Mouse (Mus musculus): ENCODE data around the gene Atp8a2. TPM values are rescaled to one million over a fixed set of nuclear protein-coding genes. Genes with fewer than 3 reads are reported as not detected.

The Atp8a2 gene
- total RNA-seq, 2 experiments from 2014 or later = 4.1 to 6.3 TPM

DNA sequence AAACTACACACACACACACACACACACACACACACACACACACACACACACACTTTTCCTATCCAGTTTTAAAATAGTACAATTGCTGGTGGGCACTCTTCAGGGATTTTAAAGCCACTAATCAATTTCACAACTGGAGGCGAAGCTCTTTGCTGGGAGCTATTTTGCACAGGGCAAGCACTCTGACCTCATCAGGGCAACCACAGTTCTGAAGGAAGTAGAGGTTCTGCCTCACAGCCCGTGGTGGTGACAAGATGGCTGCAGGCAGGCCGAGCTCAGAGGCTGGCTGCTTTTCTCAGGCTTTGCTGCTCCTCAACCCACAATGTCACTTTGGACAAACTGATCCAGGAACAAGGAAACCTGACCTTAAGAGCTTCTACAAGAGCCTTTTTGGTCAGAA is 590.0 kb downstream of the Atp8a2 start:
- no peak for DNase-seq

GRCm38 (mm10) chr14:59605671-59606353 is 591.2 kb downstream of the Atp8a2 start:
- peak; percentile 39 to 87 for DNase-seq

DNA sequence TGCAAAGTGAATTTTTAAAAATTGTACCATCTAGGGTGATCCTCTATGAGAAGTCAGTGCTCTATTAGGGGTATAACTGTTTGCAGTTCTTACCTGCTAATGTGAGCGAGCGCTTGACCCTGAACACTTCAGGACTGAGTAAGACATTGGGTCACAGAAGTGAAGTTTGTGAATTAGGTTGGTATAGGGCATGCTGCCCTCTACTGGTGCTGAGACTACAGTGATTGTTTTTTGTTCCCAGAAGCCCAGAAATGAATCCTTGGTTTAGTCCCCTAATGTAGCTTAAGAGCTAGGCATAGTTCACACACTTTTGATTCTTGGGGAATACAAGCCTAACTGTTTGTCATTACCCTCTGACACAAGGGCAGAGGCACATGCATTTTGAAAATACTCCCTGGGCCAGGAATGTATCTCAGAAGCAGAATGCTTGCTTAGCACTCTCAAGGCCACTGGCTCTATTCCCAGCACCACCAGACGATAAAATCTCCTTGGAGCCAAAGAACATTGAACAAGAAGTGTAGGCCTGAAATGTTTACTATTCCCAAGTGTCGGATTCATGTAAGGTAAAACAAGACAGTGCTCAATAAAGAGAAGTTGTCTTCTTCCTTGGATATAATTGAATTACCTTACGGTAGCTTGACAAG is 592.9 kb downstream of the Atp8a2 start:
- DNase-seq = peak in 1 of 2 experiments; percentile 45

DNA sequence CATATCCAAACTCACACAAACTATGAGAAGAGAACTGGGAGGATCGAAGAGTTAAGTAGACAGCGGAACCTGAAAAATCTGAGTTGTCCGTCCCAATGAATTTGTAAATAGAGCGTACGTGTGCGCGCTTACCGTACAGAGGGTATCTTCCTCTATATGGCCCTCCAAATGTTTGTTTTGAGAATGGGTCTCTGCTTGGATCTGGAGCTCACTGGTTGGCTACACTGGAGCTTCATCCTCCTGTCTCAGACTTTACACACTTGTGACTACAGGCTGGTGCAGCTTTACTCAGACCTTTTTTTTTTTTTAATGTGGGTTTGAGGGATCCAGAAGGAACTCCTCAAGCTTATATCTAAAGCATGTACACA is 598.7 kb downstream of the Atp8a2 start:
- no peak for DNase-seq

- peak; percentile 95 to 100 for DNase-seq
Observed at GRCm38 (mm10) chr14:59597398-59598259, 599.4 kb downstream of the Atp8a2 start, which contains the start of gene Cdadc1. Gene Cdadc1 (minus strand): TSS chr14:59597959.

DNA sequence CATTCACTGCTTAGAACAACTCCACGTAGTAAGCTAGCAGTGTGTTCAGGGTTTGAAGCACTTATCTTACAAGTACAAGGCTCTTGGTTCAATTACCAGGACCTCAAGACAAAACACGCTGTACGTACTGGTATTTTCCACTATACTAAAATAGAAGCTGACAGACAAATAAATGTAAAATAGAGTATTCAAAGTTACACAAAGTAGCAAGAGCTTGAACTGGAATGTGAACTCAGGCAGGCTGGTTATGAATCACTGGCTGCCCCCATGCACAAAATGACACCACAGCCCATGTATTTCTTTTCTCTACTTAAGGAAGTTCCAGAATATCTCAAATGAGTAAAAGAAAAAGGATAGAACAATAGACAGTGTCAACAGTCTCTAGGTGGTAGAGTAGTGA is 602.0 kb downstream of the Atp8a2 start:
- no peak for DNase-seq

GRCm38 (mm10) chr14:59592593-59592992 is 604.4 kb downstream of the Atp8a2 start:
- no peak for DNase-seq

DNA sequence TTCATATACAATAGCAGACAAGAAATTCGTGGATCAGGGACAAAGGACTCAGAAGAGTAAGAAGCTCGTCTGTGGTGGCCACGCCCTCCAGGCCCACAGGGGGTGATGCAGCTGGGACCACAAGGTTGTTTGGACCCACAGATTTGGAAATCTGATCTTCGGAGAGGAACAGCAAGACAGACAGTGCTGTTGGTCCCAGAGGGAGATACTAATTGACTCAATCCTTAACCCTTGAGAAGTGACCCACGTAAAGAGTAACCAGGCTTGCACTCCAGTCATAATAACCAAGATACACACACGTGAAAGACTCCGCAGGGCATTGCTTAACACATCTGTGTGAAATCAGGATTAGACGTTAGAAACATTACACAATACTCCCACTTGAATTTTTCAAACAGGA is 605.1 kb downstream of the Atp8a2 start:
- no peak for DNase-seq

- peak in 1 of 2 experiments; percentile 31 for DNase-seq
Observed at GRCm38 (mm10) chr14:59590614-59591013, 606.4 kb downstream of the Atp8a2 start.

Small RNA genes within 50 kb of the gene (microRNA-seq; reads per million reads assigned to microRNA genes)
- gene Mir719 = 0 reads per million in 2 experiments

Other genes with a start within 250 kb of the Atp8a2 start
- not detected for gene Nupl1, start 54.3 kb upstream of the Atp8a2 start, total RNA-seq (2021)
- gene Gm49336, start 54.3 kb upstream of the Atp8a2 start, total RNA-seq (2021) = 10 to 100 TPM; 26.4 to 28.0 TPM
- 10 to 100 TPM; 30.9 to 31.0 TPM for gene Mtmr6, start 68.0 kb upstream of the Atp8a2 start, total RNA-seq (2021)
- not detected for gene Amer2, start 176.1 kb upstream of the Atp8a2 start, total RNA-seq (2021)